Mouse (Mus musculus) CH12.LX (cell line): ENCODE data around the gene Pigm. TPM values are rescaled to one million over a fixed set of nuclear protein-coding genes. Genes with fewer than 3 reads are reported as not detected.

Source experiments
- DNase-seq: peaks from one replicate; pipeline ENCODE4 v3.0.0-alpha.2; 2013; ENCODE audit errors: extremely low read depth
- H3K27ac ChIP-seq: 2 replicates; pipeline ENCODE4 v1.5.1; 2012; ENCODE audit warnings: low read depth, mild to moderate bottlenecking, control low read depth, moderate library complexity; ENCODE audit not compliant: insufficient read depth
- H3K27me3 ChIP-seq: replicated peaks from 2 replicates; pipeline ENCODE3; 2012; ENCODE audit warnings: inconsistent platforms
- H3K36me3 ChIP-seq, 2 experiments: replicated peaks in 1 of 2; 2 replicates each; pipeline versions ENCODE3 to v1.6.1; 2012; ENCODE audit warnings: inconsistent platforms in 1 of 2, low read length in 1 of 2, mild to moderate bottlenecking in 1 of 2, mixed read lengths in 1 of 2, moderate library complexity in 1 of 2; ENCODE audit not compliant: control insufficient read depth in 1 of 2, insufficient read depth in 1 of 2
- H3K4me1 ChIP-seq, 2 experiments: 2 replicates each; pipeline ENCODE4 v1.6.1; 2012; ENCODE audit warnings: inconsistent platforms in 1 of 2, moderate library complexity in 1 of 2; ENCODE audit not compliant: insufficient read depth in 2 of 2, control insufficient read depth in 1 of 2
- H3K4me2 ChIP-seq: 2 replicates; pipeline ENCODE4 v1.6.1; 2012; ENCODE audit warnings: low read depth, mild to moderate bottlenecking, control low read depth; ENCODE audit not compliant: poor library complexity, insufficient read depth, severe bottlenecking
- H3K4me3 ChIP-seq, 3 experiments: fragments of 150-350 bp in 1 of 3; sonication (generic) in 1 of 3; replicated peaks in 1 of 3; 2 replicates each; pipeline versions ENCODE3 to v1.5.1; 2011 to 2012; ENCODE audit warnings: low read depth in 2 of 3, low read length in 2 of 3, mild to moderate bottlenecking in 2 of 3, moderate library complexity in 2 of 3, control low read depth in 1 of 3, improper control_type of control experiment in 1 of 3, inconsistent platforms in 1 of 3, mixed read lengths in 1 of 3; ENCODE audit not compliant: poor library complexity in 1 of 3
- H3K79me2 ChIP-seq: replicated peaks from 2 replicates; pipeline ENCODE4 v1.6.1; 2012; ENCODE audit warnings: mild to moderate bottlenecking, moderate library complexity; ENCODE audit not compliant: control insufficient read depth, poor library complexity, insufficient read depth, severe bottlenecking; ENCODE audit errors: extremely low read depth
- H3K9ac ChIP-seq: 2 replicates; pipeline ENCODE4 v1.6.1; 2012; ENCODE audit warnings: low read depth, mild to moderate bottlenecking, control low read depth, moderate library complexity; ENCODE audit not compliant: insufficient read depth
- H3K9me3 ChIP-seq: replicated peaks from 2 replicates; pipeline ENCODE3; 2012; ENCODE audit warnings: low read length, inconsistent platforms, mixed read lengths
- BHLHE40 ChIP-seq: IDR thresholded peaks from 2 replicates; pipeline ENCODE4 v1.6.1; 2011; ENCODE audit warnings: mild to moderate bottlenecking, low read depth, low read length, improper control_type of control experiment
- CHD2 ChIP-seq: IDR thresholded peaks from 2 replicates; pipeline ENCODE4 v1.6.1; 2011; ENCODE audit warnings: low read length, improper control_type of control experiment
- ELF1 ChIP-seq: IDR thresholded peaks from 2 replicates; pipeline ENCODE4 v1.6.1; 2014; ENCODE audit warnings: low read depth, mild to moderate bottlenecking, inconsistent platforms, low read length, improper control_type of control experiment
- EP300 ChIP-seq: IDR thresholded peaks from 2 replicates; pipeline ENCODE4 v1.6.1; 2011; ENCODE audit warnings: low read length, improper control_type of control experiment
- HCFC1 ChIP-seq: IDR thresholded peaks from 2 replicates; pipeline ENCODE4 v1.6.1; 2012; ENCODE audit warnings: low read depth, mild to moderate bottlenecking, inconsistent platforms, low read length, improper control_type of control experiment
- JUN ChIP-seq: IDR thresholded peaks from 2 replicates; pipeline ENCODE4 v1.6.1; 2011; ENCODE audit warnings: low read depth, mild to moderate bottlenecking, low read length, improper control_type of control experiment, moderate library complexity; ENCODE audit not compliant: insufficient read depth
- JUND ChIP-seq: conservative IDR thresholded peaks from 2 replicates; pipeline ENCODE4 v1.6.1; 2011; ENCODE audit warnings: low read depth, low read length, improper control_type of control experiment
- KAT2A ChIP-seq: IDR thresholded peaks from 2 replicates; pipeline ENCODE4 v1.6.1; 2012; ENCODE audit warnings: low read length, improper control_type of control experiment, inconsistent platforms; ENCODE audit not compliant: insufficient replicate concordance
- MAFK ChIP-seq: IDR thresholded peaks from 2 replicates; pipeline ENCODE4 v1.6.1; 2011; ENCODE audit warnings: low read length, improper control_type of control experiment; ENCODE audit not compliant: insufficient replicate concordance
- MAX ChIP-seq: IDR thresholded peaks from 2 replicates; pipeline ENCODE4 v1.6.1; 2011; ENCODE audit warnings: low read length, improper control_type of control experiment
- MAZ ChIP-seq: IDR thresholded peaks from 2 replicates; pipeline ENCODE4 v1.6.1; 2012; ENCODE audit warnings: low read depth, mild to moderate bottlenecking, inconsistent platforms, low read length, improper control_type of control experiment, moderate library complexity
- MEF2A ChIP-seq: IDR thresholded peaks from 2 replicates; pipeline ENCODE4 v1.6.1; 2014; ENCODE audit warnings: low read depth, mild to moderate bottlenecking, inconsistent platforms, low read length, improper control_type of control experiment, borderline replicate concordance
- MXI1 ChIP-seq: IDR thresholded peaks from 2 replicates; pipeline ENCODE4 v1.6.1; 2011; ENCODE audit warnings: mild to moderate bottlenecking, low read depth, low read length, improper control_type of control experiment
- NELFE ChIP-seq: IDR thresholded peaks from 2 replicates; pipeline ENCODE4 v1.6.1; 2011; ENCODE audit warnings: low read depth, low read length, improper control_type of control experiment
- NRF1 ChIP-seq: IDR thresholded peaks from 2 replicates; pipeline ENCODE4 v1.6.1; 2014; ENCODE audit warnings: low read depth, mild to moderate bottlenecking, inconsistent platforms, low read length, improper control_type of control experiment, moderate library complexity
- PAX5 ChIP-seq: IDR thresholded peaks from 2 replicates; pipeline ENCODE4 v1.6.1; 2012; ENCODE audit warnings: low read length, inconsistent platforms, mixed read lengths
- POLR2A ChIP-seq: IDR thresholded peaks from 2 replicates; pipeline ENCODE4 v1.6.1; 2011; ENCODE audit warnings: low read depth, mild to moderate bottlenecking, improper control_type of control experiment, low read length
- RAD21 ChIP-seq: IDR thresholded peaks from 2 replicates; pipeline ENCODE4 v1.6.1; 2011; ENCODE audit warnings: low read depth, mild to moderate bottlenecking, low read length, improper control_type of control experiment, moderate library complexity
- RCOR1 ChIP-seq: conservative IDR thresholded peaks from 2 replicates; pipeline ENCODE4 v1.6.1; 2012; ENCODE audit warnings: low read depth, mild to moderate bottlenecking, inconsistent platforms, low read length, improper control_type of control experiment
- SIN3A ChIP-seq: IDR thresholded peaks from 2 replicates; pipeline ENCODE4 v1.6.1; 2012; ENCODE audit warnings: low read length, improper control_type of control experiment, inconsistent platforms
- SMC3 ChIP-seq: IDR thresholded peaks from 2 replicates; pipeline ENCODE4 v1.6.1; 2011; ENCODE audit warnings: low read depth, low read length, improper control_type of control experiment
- USF2 ChIP-seq: conservative IDR thresholded peaks from 2 replicates; pipeline ENCODE4 v1.6.1; 2011; ENCODE audit warnings: low read depth, low read length, improper control_type of control experiment
- ZMIZ1 ChIP-seq: IDR thresholded peaks from 2 replicates; pipeline ENCODE4 v1.6.1; 2012; ENCODE audit warnings: low read depth, mild to moderate bottlenecking, inconsistent platforms, low read length, improper control_type of control experiment
- ZNF384 ChIP-seq: IDR thresholded peaks from 2 replicates; pipeline ENCODE4 v1.6.1; 2012; ENCODE audit warnings: low read depth, low read length, improper control_type of control experiment, inconsistent platforms
- dilution Hi-C: fragments of 300-500 bp; cut with MboI; formaldehyde crosslinking; loops from 2 replicates; pipeline ENCODE4 v1.14.3; 2020; ENCODE audit warnings: low sequenced_read_pairs; ENCODE audit not compliant: extremely low pct_unique_long_range_greater_than_20kb, extremely low pct_ligation_motif_present
- in situ Hi-C: fragments of 300-500 bp; cut with MboI; formaldehyde crosslinking; loops from 3 replicates; pipeline ENCODE4 v1.14.3; 2019; ENCODE audit warnings: low sequenced_read_pairs, low pct_ligation_motif_present, low pct_unique_long_range_greater_than_20kb, mixed read lengths
- polyA plus RNA-seq: library from polyadenylated mRNA; unstranded; fragments of >175 nt; gene quantifications from 2 replicates; pipeline ENCODE4 v1.2.1, GENCODE M21; 2012; ENCODE audit warnings: low read depth; ENCODE audit not compliant: insufficient read length
- total RNA-seq, 2 experiments: library from RNA; depleted of rRNA; stranded (reverse); fragments of 300-350 nt in 1 of 2; fragments of >200 nt in 1 of 2; gene quantifications; 2 replicates each; pipeline ENCODE4 v1.2.3; 2012 to 2014

Pigm gene
- total and polyA plus RNA-seq, 3 experiments = 8.6 to 13.8 (median 10.7) TPM

- Histone ChIP-seq H3K4me3 (no peak overlapping the region), H3K36me3 (no peaks in the 10 kb centered on the region), H3K4me2 (no peak overlapping the region), H3K27ac (no peak overlapping the region), H3K27me3 (no peaks in the 10 kb centered on the region), H3K4me1 (peaks cover 0 to 13% of the 10 kb centered on the region in 2 experiments; a peak in 2 of 4 replicates), H3K79me2 (no peaks in the 10 kb centered on the region), H3K9ac (no peak overlapping the region), H3K9me3 (no peaks in the 10 kb centered on the region)
- TF ChIP-seq MAX (no peak), NRF1 (no peak), MXI1 (no peak), MAZ (no peak), BHLHE40 (no peak), ELF1 (no peak), KAT2A (no peak), RAD21 (no peak), MEF2A (no peak), JUND (no peak), RCOR1 (no peak), EP300 (no peak), CHD2 (no peak), PAX5 (no peak), USF2 (no peak), MAFK (no peak), SMC3 (no peak), HCFC1 (no peak), NELFE (no peak)
- dilution Hi-C loops = no loop called here
- DNase-seq = no peak
- in situ Hi-C loops = no loop called here
Measured at GRCm38 (mm10) chr1:172427841-172428240, 51.5 kb downstream of the Pigm start.

GRCm38 (mm10) chr1:172428614-172429013 lies 52.3 kb downstream of the Pigm start:
- no peak for DNase-seq
- dilution Hi-C loops (no loop called here), in situ Hi-C loops (no loop called here)
- Histone ChIP-seq H3K79me2 (no peaks in the 10 kb centered on the region), H3K9me3 (no peaks in the 10 kb centered on the region), H3K27me3 (no peaks in the 10 kb centered on the region), H3K27ac (no peak overlapping the region), H3K4me2 (no peak overlapping the region), H3K36me3 (no peaks in the 10 kb centered on the region), H3K4me1 (peaks cover 3 to 16% of the 10 kb centered on the region in 2 experiments), H3K4me3 (no peak overlapping the region), H3K9ac (no peak overlapping the region)
- no peak for TF ChIP-seq POLR2A
- no peak for TF ChIP-seq SIN3A
- TF ChIP-seq HCFC1 = no peak
- no peak for TF ChIP-seq ZMIZ1
- TF ChIP-seq KAT2A = no peak
- TF ChIP-seq ZNF384 = no peak
- TF ChIP-seq ELF1 = no peak
- TF ChIP-seq JUN = no peak
- TF ChIP-seq MAFK = no peak
